ENCODE assay signal across 25 mouse cellular contexts in the genomic region with DNA sequence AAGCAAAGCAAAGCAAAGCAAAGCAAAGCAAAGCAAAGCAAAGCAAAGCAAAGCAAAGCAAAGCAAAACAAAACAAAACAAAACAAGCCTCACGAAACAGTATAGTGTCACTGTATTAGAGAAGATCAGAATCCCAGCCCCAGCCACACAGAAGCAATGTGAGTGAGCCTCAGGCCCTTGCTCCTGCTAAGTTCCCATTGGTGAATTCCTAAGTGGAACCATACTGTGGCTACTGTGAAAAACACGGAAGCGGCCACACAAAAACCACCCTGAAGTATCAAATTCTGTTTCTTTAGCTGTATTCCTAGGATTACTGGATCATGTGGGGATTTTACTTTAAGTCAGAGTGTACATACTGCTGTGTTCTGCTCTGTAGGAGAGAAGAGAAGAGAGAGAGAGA. TPM values are rescaled to one million over a fixed set of nuclear protein-coding genes. Genes with fewer than 3 reads are reported as not detected.
DNase-seq lines count a peak whose midpoint lies in the region; ATAC-seq and TF ChIP-seq lines count a peak whose summit lies in the region.
"Had no signal": no experiment of that assay in that cellular context is flagged by ENCODE, and none has a peak within 500 bp of the region (broad histone marks: within the 10 kb centered on the region; RNA-seq: fewer than 3 reads in every experiment).

No protein-coding gene starts in this region.

- ATAC-seq in embryonic facial prominence, embryonic 11.5 days (replicated peaks; ENCODE audit: insufficient number of reproducible peaks, low FRiP score, low TSS enrichment, low read depth) = no peak; the same call in 1 of the 2 replicates
- ATAC-seq in limb, embryonic 14.5 days (ENCODE audit: low FRiP score, low read depth) = no peak
- ATAC-seq: CD4-positive, CD25-positive, alpha-beta regulatory T cell, adult 4 months; forebrain, postnatal 0 days; intestine, embryonic 16.5 days had no signal

- no peak for TF ChIP-seq POLR2A in brain, embryonic 14.5 days (IDR thresholded peaks at IDR 0.05; ENCODE audit: borderline replicate concordance, extremely low read depth, insufficient read depth, insufficient read length, poor library complexity, severe bottlenecking)
- no peak for TF ChIP-seq POLR2A in limb, embryonic 14.5 days (IDR thresholded peaks at IDR 0.05; ENCODE audit: borderline replicate concordance, extremely low read depth, insufficient read depth, insufficient read length)

- no peak overlapping the region for H3K27ac ChIP-seq in embryonic facial prominence, embryonic 11.5 days (replicated peaks; ENCODE audit: low read depth, low read length)
- H3K27ac ChIP-seq in limb, embryonic 14.5 days (replicated peaks; ENCODE audit: low read depth, low read length) = no peak overlapping the region
- H3K27ac ChIP-seq in layer of hippocampus, adult 2 months = no peak overlapping the region
- H3K27ac ChIP-seq: forebrain, embryonic 12.5 days; heart, embryonic 15.5 days; hindbrain, embryonic 14.5 days had no signal

- H3K9me3 ChIP-seq in embryonic facial prominence, embryonic 11.5 days (replicated peaks; ENCODE audit: control insufficient read depth, low read length) = no peaks in the 10 kb centered on the region
- no peaks in the 10 kb centered on the region for H3K9me3 ChIP-seq in limb, embryonic 14.5 days (ENCODE audit: control insufficient read depth, low read length)
- H3K9me3 ChIP-seq: forebrain, embryonic 12.5 days; heart, embryonic 15.5 days had no signal

- no peak overlapping the region for H3K4me2 ChIP-seq in embryonic facial prominence, embryonic 11.5 days (ENCODE audit: low read depth, low read length)
- no peak overlapping the region for H3K4me2 ChIP-seq in limb, embryonic 14.5 days (replicated peaks; ENCODE audit: low read depth, low read length, severe bottlenecking)
- H3K4me2 ChIP-seq: forebrain, embryonic 12.5 days; heart, embryonic 11.5 days; heart, embryonic 15.5 days; hindbrain, embryonic 14.5 days had no signal

- no peak for TF ChIP-seq CTCF in brain, embryonic 14.5 days (IDR thresholded peaks at IDR 0.05; ENCODE audit: borderline replicate concordance, extremely low read depth, insufficient read depth, insufficient read length)
- TF ChIP-seq CTCF in layer of hippocampus, adult 2 months (conservative IDR thresholded peaks at IDR 0.05) = no peak

- peak; percentile 16 for DNase-seq in embryo, embryonic 10 days (ENCODE audit: low spot score)
- DNase-seq in embryo, embryonic 9.5 days (ENCODE audit: extremely low spot score) = no peak
- DNase-seq in brain, embryonic 14.5 days (ENCODE audit: low read depth) = peak; percentile 8
- DNase-seq in embryonic facial prominence, embryonic 11.5 days (ENCODE audit: low spot score) = peak; percentile 80
- DNase-seq in limb, embryonic 14.5 days (ENCODE audit: low spot score) = peak; percentile 9
- no peak for DNase-seq in cerebellum, postnatal 36 days
- no peak for DNase-seq in layer of hippocampus, adult 2 months (ENCODE audit: low spot score in 2 of 2)
- DNase-seq: adrenal gland, adult 8-10 months; adrenal gland, postnatal 36 days; B cell, adult 2 months; cerebellum, adult 11 months; cerebellum, adult 8-10 months; cerebellum, postnatal 25 days; forebrain, postnatal 0 days; gastrocnemius, postnatal 36 days; heart, adult 18-20 months; heart, postnatal 14 days had no signal

- no peaks in the 10 kb centered on the region for H3K4me1 ChIP-seq in embryonic facial prominence, embryonic 11.5 days (ENCODE audit: control insufficient read depth, insufficient read depth, low read length)
- H3K4me1 ChIP-seq in limb, embryonic 14.5 days (ENCODE audit: control insufficient read depth, insufficient read depth, low read length) = 0 out of 2 replicates have a peak, but pooled peaks cover 2% of the 10 kb centered on the region

- no peak overlapping the region for H3K9ac ChIP-seq in embryonic facial prominence, embryonic 11.5 days (replicated peaks; ENCODE audit: low read length)
- H3K9ac ChIP-seq in limb, embryonic 14.5 days (ENCODE audit: low read depth, low read length, severe bottlenecking) = no peak overlapping the region
- H3K9ac ChIP-seq: forebrain, embryonic 12.5 days; forebrain, postnatal 0 days; heart, embryonic 15.5 days; hindbrain, embryonic 14.5 days had no signal

- no peak overlapping the region for H3K4me3 ChIP-seq in embryonic facial prominence, embryonic 11.5 days (ENCODE audit: low read depth, low read length)
- H3K4me3 ChIP-seq in limb, embryonic 14.5 days (replicated peaks; ENCODE audit: low read length) = no peak overlapping the region
- no peak overlapping the region for H3K4me3 ChIP-seq in layer of hippocampus, adult 2 months
- H3K4me3 ChIP-seq: forebrain, embryonic 12.5 days; heart, embryonic 15.5 days had no signal

- 28% methylated on average over 3 of the region's 3 CpGs for WGBS in embryonic facial prominence, embryonic 11.5 days
- WGBS in limb, embryonic 14.5 days = 31% methylated on average over 3 of the region's 3 CpGs

- H3K36me3 ChIP-seq in embryonic facial prominence, embryonic 11.5 days (replicated peaks; ENCODE audit: control insufficient read depth, insufficient read depth, low read depth, low read length) = no peaks in the 10 kb centered on the region
- H3K36me3 ChIP-seq in limb, embryonic 14.5 days (ENCODE audit: control insufficient read depth, insufficient read depth, low read length) = no peaks in the 10 kb centered on the region
- H3K36me3 ChIP-seq: forebrain, embryonic 12.5 days; G1E; heart, embryonic 15.5 days had no signal

- no peaks in the 10 kb centered on the region for H3K27me3 ChIP-seq in embryonic facial prominence, embryonic 11.5 days (ENCODE audit: control insufficient read depth, insufficient read depth, low read length)
- no peaks in the 10 kb centered on the region for H3K27me3 ChIP-seq in limb, embryonic 14.5 days (ENCODE audit: control insufficient read depth, insufficient read depth, low read length)

RNA-seq across cellular contexts. Expression of gene Scn1a, which starts 4.4 kb away (rescaled TPM):
- polyA plus RNA-seq in brain, embryonic 14.5 days (2012; rRNA removed) = 13.6 and 14.0 TPM in 2 replicates
- polyA plus RNA-seq in embryonic facial prominence, embryonic 11.5 days (2014; fragmentation: Nextera tagmentation; extraction: Ambion mirVana) = 0.85 and 1.4 TPM in 2 replicates
- 1.5 and 1.7 TPM in 2 replicates for polyA plus RNA-seq in limb, embryonic 14.5 days (2012; rRNA removed)
- polyA plus RNA-seq in limb, embryonic 14.5 days (2014; fragmentation: Nextera tagmentation; extraction: Ambion mirVana) = 1.1 and 2.0 TPM in 2 replicates
- 10 to 100 TPM; 62.2 to 63.7 TPM for total RNA-seq in layer of hippocampus, adult 2 months (2021)
- total RNA-seq: heart, adult 18-20 months; hematopoietic stem cell, adult 5-6 weeks had no signal
- polyA plus RNA-seq: G1E had no signal

Comparison
In these comparisons a context has a peak if more than half of its experiments do, and no peak if none do; other contexts are left out.
1. DNase-seq: peak in embryo, embryonic 10 days (single experiment), brain, embryonic 14.5 days (single experiment), embryonic facial prominence, embryonic 11.5 days (single experiment) and limb, embryonic 14.5 days (single experiment); none in embryo, embryonic 9.5 days (single experiment), cerebellum, postnatal 36 days (0 of 2) and layer of hippocampus, adult 2 months (0 of 2).